Mouse (Mus musculus): ENCODE measurements around the gene Trp73. TPM values are rescaled to one million over a fixed set of nuclear protein-coding genes. Genes with fewer than 3 reads are reported as not detected.

Trp73 gene
- total and polyA plus RNA-seq, 3 experiments = under 0.01 TPM; not detected in 2

DNA sequence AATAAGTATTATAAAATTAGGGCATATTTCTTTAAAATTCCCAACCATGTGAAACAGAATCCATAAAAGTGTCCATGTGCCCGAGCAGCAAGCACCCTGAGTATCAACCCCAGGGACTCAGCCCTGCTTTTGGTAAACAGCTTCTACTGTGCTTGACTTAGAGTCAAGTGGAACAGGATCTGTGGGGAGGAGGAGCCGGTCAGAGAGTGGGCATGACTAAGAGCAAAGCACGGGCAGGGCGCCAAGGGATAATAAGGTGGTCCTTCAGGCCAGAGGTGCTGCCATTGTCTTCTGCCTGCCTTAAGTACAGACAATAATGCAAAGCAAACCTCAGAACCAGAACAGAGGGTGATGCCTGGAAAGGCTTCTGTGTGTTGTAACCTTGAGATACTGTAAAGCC is 132.2 kb downstream of the Trp73 start:
- Histone ChIP-seq H3K36me3 (replicated peaks) (peaks cover 73% of the 10 kb centered on the region), H3K9me3 (replicated peaks) (no peaks in the 10 kb centered on the region), H3K4me1 (ENCODE audit: insufficient read depth, low read depth, low read length) (peaks cover 15% of the 10 kb centered on the region), H3K4me3 (ENCODE audit: low read depth, low read length) (no peak overlapping the region), H3K27me3 (ENCODE audit: insufficient read depth, low read length) (no peaks in the 10 kb centered on the region)
- DNase-seq (ENCODE audit: low spot score) (no peak), ATAC-seq (ENCODE audit: extremely low read depth, insufficient number of reproducible peaks, low FRiP score, poor library complexity, severe bottlenecking) (no peak)
- TF ChIP-seq TAL1 (conservative IDR thresholded peaks at IDR 0.05; ENCODE audit: low read depth, low read length) = no peak
- TF ChIP-seq CTCF (IDR thresholded peaks at IDR 0.05; ENCODE audit: low read depth, low read length) = no peak
- no peak for TF ChIP-seq GATA2 (IDR thresholded peaks at IDR 0.05; ENCODE audit: borderline replicate concordance, low read depth, low read length)
- no peak for TF ChIP-seq POLR2AphosphoS5 (IDR thresholded peaks at IDR 0.05; ENCODE audit: insufficient replicate concordance, low read depth, low read length)
- no peak for TF ChIP-seq GATA1 (IDR thresholded peaks at IDR 0.05; ENCODE audit: borderline replicate concordance, low read length)

DNA sequence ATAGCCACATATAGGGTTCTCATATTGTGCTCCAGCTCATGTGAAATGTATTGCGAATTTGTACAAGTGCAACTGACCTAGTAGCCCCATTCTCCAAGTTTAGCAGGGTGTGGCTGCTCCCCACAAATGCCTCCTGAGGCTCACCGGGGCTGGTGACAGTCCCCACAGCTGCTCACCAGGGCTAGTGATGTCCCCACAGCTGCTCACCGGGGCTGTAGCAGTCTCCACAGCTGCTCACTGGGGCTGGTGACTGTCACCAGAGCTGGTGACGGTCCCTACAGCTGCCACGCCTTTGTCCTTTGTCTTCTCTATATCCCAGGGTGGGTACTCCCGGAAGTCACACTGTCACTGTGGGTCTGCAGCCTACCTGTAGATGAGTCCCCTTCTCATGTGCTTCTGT is 133.7 kb downstream of the Trp73 start:
- Histone ChIP-seq H3K36me3 (replicated peaks) (peaks cover 81% of the 10 kb centered on the region), H3K27me3 (ENCODE audit: insufficient read depth, low read length) (no peaks in the 10 kb centered on the region), H3K9me3 (replicated peaks) (no peaks in the 10 kb centered on the region), H3K4me1 (ENCODE audit: insufficient read depth, low read depth, low read length) (peaks cover 14% of the 10 kb centered on the region), H3K4me3 (ENCODE audit: low read depth, low read length) (no peak overlapping the region)
- ATAC-seq (ENCODE audit: extremely low read depth, insufficient number of reproducible peaks, low FRiP score, poor library complexity, severe bottlenecking) (no peak), DNase-seq (ENCODE audit: low spot score) (no peak)
- TF ChIP-seq TAL1 (conservative IDR thresholded peaks at IDR 0.05; ENCODE audit: low read depth, low read length) = no peak
- TF ChIP-seq POLR2AphosphoS5 (IDR thresholded peaks at IDR 0.05; ENCODE audit: insufficient replicate concordance, low read depth, low read length) = no peak
- TF ChIP-seq GATA1 (IDR thresholded peaks at IDR 0.05; ENCODE audit: borderline replicate concordance, low read length) = no peak
- no peak for TF ChIP-seq CTCF (IDR thresholded peaks at IDR 0.05; ENCODE audit: low read depth, low read length)
- no peak for TF ChIP-seq GATA2 (IDR thresholded peaks at IDR 0.05; ENCODE audit: borderline replicate concordance, low read depth, low read length)

Other genes starting within 250 kb of the Trp73 start
- 22.2 and 27.9 TPM in 2 replicates for gene A430005L14Rik, start 183.0 kb downstream of the Trp73 start, total RNA-seq (2014; fragmentation: Nextera tagmentation)
- gene A430005L14Rik, start 183.0 kb downstream of the Trp73 start, total RNA-seq (2017) = 48.7 and 57.6 TPM in 2 replicates
- 112 and 127 TPM in 2 replicates for gene A430005L14Rik, start 183.0 kb downstream of the Trp73 start, polyA plus RNA-seq (2012)
- gene Dffb, start 165.1 kb downstream of the Trp73 start, total RNA-seq (2014; fragmentation: Nextera tagmentation) = 6.8 and 11.0 TPM in 2 replicates
- gene Dffb, start 165.1 kb downstream of the Trp73 start, total RNA-seq (2017) = 17.0 and 20.5 TPM in 2 replicates
- 13.4 and 16.7 TPM in 2 replicates for gene Dffb, start 165.1 kb downstream of the Trp73 start, polyA plus RNA-seq (2012)
- 12.0 and 14.7 TPM in 2 replicates for gene Cep104, start 165.0 kb downstream of the Trp73 start, total RNA-seq (2014; fragmentation: Nextera tagmentation)
- gene Cep104, start 165.0 kb downstream of the Trp73 start, total RNA-seq (2017) = 6.1 and 7.7 TPM in 2 replicates
- gene Cep104, start 165.0 kb downstream of the Trp73 start, polyA plus RNA-seq (2012) = 6.6 and 8.6 TPM in 2 replicates
- 17.5 and 24.8 TPM in 2 replicates for gene Lrrc47, start 128.5 kb downstream of the Trp73 start, total RNA-seq (2014; fragmentation: Nextera tagmentation)
- gene Lrrc47, start 128.5 kb downstream of the Trp73 start, total RNA-seq (2017) = 28.7 and 40.7 TPM in 2 replicates
- gene Lrrc47, start 128.5 kb downstream of the Trp73 start, polyA plus RNA-seq (2012) = 201 and 254 TPM in 2 replicates
- 74.3 and 100.0 TPM in 2 replicates for gene Smim1, start 114.0 kb downstream of the Trp73 start, total RNA-seq (2014; fragmentation: Nextera tagmentation)
- 69.2 and 103 TPM in 2 replicates for gene Smim1, start 114.0 kb downstream of the Trp73 start, total RNA-seq (2017)
- gene Smim1, start 114.0 kb downstream of the Trp73 start, polyA plus RNA-seq (2012) = 58.4 and 87.4 TPM in 2 replicates
- not detected in 2 replicates for gene Ccdc27, start 97.5 kb downstream of the Trp73 start, total RNA-seq (2014; fragmentation: Nextera tagmentation)
- gene Ccdc27, start 97.5 kb downstream of the Trp73 start, total RNA-seq (2017) = not detected in 2 replicates
- gene Ccdc27, start 97.5 kb downstream of the Trp73 start, polyA plus RNA-seq (2012) = not detected in 2 replicates
- gene Wrap73, start 2.2 kb upstream of the Trp73 start, total RNA-seq (2014; fragmentation: Nextera tagmentation) = 6.9 and 7.2 TPM in 2 replicates
- 19.4 and 23.4 TPM in 2 replicates for gene Wrap73, start 2.2 kb upstream of the Trp73 start, total RNA-seq (2017)
- 16.6 and 21.5 TPM in 2 replicates for gene Wrap73, start 2.2 kb upstream of the Trp73 start, polyA plus RNA-seq (2012)
- 44.7 and 55.8 TPM in 2 replicates for gene Tprgl, start 20.5 kb upstream of the Trp73 start, total RNA-seq (2014; fragmentation: Nextera tagmentation)
- gene Tprgl, start 20.5 kb upstream of the Trp73 start, total RNA-seq (2017) = 51.1 and 58.2 TPM in 2 replicates
- gene Tprgl, start 20.5 kb upstream of the Trp73 start, polyA plus RNA-seq (2012) = 60.8 and 61.4 TPM in 2 replicates
- not detected in 2 replicates for gene Megf6, start 30.5 kb upstream of the Trp73 start, total RNA-seq (2014; fragmentation: Nextera tagmentation)
- 0.05 and 0.23 TPM in 2 replicates for gene Megf6, start 30.5 kb upstream of the Trp73 start, total RNA-seq (2017)
- 0.01 and 0.07 TPM in 2 replicates for gene Megf6, start 30.5 kb upstream of the Trp73 start, polyA plus RNA-seq (2012)
- gene Arhgef16, start 161.5 kb upstream of the Trp73 start, total RNA-seq (2014; fragmentation: Nextera tagmentation) = not detected in 2 replicates
- gene Arhgef16, start 161.5 kb upstream of the Trp73 start, total RNA-seq (2017) = 0.06 and 0.11 TPM in 2 replicates
- not detected in 2 replicates for gene Arhgef16, start 161.5 kb upstream of the Trp73 start, polyA plus RNA-seq (2012)
- not detected in 2 replicates for gene B230104I21Rik, start 195.9 kb upstream of the Trp73 start, total RNA-seq (2014; fragmentation: Nextera tagmentation)
- not detected in 2 replicates for gene B230104I21Rik, start 195.9 kb upstream of the Trp73 start, total RNA-seq (2017)
- gene B230104I21Rik, start 195.9 kb upstream of the Trp73 start, polyA plus RNA-seq (2012) = not detected in 2 replicates